Mouse (Mus musculus) left cerebral cortex, adult 2 months (tissue): Measurements from ENCODE around the gene Rhoh. TPM values are rescaled to one million over a fixed set of nuclear protein-coding genes. Genes with fewer than 3 reads are reported as not detected.

Source experiments
- DNase-seq, 2 experiments: peaks; one replicate each; pipeline ENCODE4 v3.0.0; 2021 to 2022; ENCODE audit warnings: low spot score in 2 of 2, mixed read lengths in 1 of 2; ENCODE audit errors: extremely low spot score in 1 of 2
- H3K27ac ChIP-seq: fragments of 200-600 bp; 2 replicates; pipeline ENCODE4 v1.8.1; 2022
- H3K4me3 ChIP-seq: fragments of 200-600 bp; 2 replicates; pipeline ENCODE4 v1.8.1; 2022
- CTCF ChIP-seq: fragments of 200-600 bp; IDR thresholded peaks from 2 replicates; pipeline ENCODE4 v1.8.1; 2022; ENCODE audit warnings: antibody characterized with exemption, mild to moderate bottlenecking, moderate library complexity
- intact Hi-C: fragments of 180-260 bp; cut with DNase I; formaldehyde crosslinking; loops from one replicate; pipeline ENCODE4 v1.15.1; 2025
- total RNA-seq, 2 experiments: library from RNA; stranded (reverse); gene quantifications; 2 replicates each; pipeline ENCODE4 v1.2.3; 2021

Rhoh gene
- total RNA-seq, 2 experiments from 2014 or later = 0.63 to 0.84 TPM

DNA sequence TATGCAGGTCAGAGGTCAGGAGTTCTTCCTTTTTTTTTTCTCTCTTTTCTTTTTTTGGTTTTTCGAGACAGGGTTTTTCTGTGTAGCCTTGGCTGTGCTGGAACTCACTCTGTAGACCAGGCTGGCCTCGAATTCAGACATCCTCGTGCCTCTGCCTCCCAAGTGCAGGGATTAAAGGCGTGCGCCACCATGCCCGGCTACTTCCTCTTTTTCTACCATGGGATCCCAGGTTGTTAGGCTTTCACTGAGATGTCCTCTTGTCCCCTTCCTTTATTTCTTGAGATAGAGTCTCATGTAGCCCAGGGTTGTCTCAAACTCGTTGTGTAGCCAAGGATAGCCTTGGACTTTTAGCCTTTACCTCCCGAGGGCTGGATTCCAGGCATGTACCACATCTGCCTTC is 14.5 kb upstream of the Rhoh start:
- intact Hi-C loops = no loop called here
- Histone ChIP-seq H3K4me3 (no peak overlapping the region), H3K27ac (no peak overlapping the region)
- DNase-seq = no peak
- no peak for TF ChIP-seq CTCF

- DNase-seq = no peak
- TF ChIP-seq CTCF = no peak
- intact Hi-C loops = no loop called here
- H3K27ac ChIP-seq = no peak overlapping the region
- no peak overlapping the region for H3K4me3 ChIP-seq
These were observed 14.1 kb upstream of the Rhoh start for GRCm38 (mm10) chr5:65846958-65847357.

- DNase-seq = no peak
- Histone ChIP-seq H3K4me3 (no peak overlapping the region), H3K27ac (no peak overlapping the region)
- intact Hi-C loops = no loop called here
- TF ChIP-seq CTCF = no peak
These were observed 13.4 kb upstream of the Rhoh start for GRCm38 (mm10) chr5:65847656-65848055.

DNA sequence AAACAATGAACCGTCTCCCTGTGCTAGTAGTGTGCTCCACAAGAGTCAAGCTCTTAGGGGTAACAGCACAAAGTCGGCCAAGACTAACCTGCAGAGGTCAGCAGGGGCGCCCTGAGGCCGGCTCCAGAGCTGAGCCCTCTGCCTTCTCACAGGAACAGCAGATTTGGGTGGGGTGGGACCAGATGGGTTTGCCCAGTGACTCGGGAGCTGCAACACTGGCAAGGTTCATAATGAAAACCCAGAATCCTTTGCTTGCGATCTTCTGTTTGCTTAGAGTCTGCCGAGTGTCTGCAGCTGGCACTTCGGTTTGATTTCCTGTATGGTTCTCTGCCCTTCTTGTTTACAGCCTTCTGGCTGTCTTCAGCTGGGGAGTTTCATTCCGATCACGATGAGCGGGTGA is 10.2 kb upstream of the Rhoh start:
- no peak overlapping the region for H3K27ac ChIP-seq

DNA sequence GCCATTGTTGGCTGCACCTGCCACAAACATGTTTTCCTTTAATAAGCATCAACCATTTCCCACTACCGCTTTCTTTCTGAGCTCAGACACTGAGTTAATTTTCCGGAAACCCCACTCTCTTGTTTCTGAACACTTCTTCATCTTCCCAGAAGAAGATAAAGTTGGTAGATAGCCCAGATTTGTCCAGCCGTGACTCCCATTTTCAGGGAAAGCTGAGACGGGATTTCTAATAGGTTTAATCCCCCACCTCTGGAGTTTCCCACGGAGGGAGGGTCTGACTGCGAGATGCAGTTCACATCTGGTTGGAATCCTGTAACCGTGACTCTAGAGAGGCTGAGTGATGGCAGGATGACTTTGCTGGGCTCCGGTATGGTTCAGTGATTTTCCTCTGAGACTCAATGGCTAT is 6.2 kb upstream of the Rhoh start:
- no peak overlapping the region for H3K27ac ChIP-seq
- DNase-seq = no peak
- TF ChIP-seq CTCF = no peak
- no peak overlapping the region for H3K4me3 ChIP-seq
- intact Hi-C loops = no loop called here

More for the DNA sequence above, 10.2 kb upstream of the Rhoh start:
- TF ChIP-seq CTCF = no peak
- DNase-seq = no peak
- H3K4me3 ChIP-seq = no peak overlapping the region
- intact Hi-C loops = no loop called here

- no peak for TF ChIP-seq CTCF
- no peak overlapping the region for H3K4me3 ChIP-seq
- intact Hi-C loops = no loop called here
- H3K27ac ChIP-seq = no peak overlapping the region
- DNase-seq = no peak
These were observed 5.4 kb upstream of the Rhoh start for GRCm38 (mm10) chr5:65855571-65855970.

DNA sequence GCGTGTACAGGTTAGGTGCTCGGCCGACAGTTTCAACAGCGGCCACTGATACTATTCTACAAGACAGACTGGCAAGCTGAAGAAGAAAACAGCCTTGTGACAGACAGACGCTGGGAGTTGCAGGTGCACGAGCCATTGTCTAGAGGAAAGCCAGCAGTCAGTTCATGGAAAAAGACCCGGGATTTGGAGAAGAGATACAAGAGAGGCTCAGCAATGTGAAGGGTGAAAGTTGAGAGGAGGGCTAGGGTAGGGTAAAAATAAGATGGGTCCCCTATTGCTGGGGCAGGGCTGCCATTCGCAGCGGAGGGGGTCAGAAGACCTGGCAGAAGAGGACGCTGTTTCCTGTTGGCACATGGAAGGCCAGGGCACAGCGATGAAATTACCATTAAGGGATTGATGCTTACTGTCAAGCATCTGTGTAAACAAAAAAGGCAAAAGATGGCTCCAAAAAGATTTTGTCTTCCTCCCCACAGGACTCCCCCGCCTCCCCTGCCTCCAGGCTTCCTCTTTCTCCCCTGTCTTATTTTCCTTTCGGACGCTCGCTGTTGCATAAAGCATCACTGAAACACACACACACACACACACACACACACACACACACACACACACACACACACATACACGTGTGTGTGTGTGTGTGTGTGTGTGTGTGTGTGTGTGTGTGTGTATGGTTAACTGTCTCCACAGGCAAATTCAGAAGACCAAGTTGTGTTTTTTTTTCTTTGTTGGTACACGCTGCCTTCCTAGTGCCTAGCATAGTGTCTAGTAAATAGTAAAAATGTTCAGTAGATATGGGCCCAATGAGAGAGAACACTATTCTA is 4.2 kb upstream of the Rhoh start:
- TF ChIP-seq CTCF = no peak
- H3K4me3 ChIP-seq = no peak overlapping the region
- no peak overlapping the region for H3K27ac ChIP-seq
- intact Hi-C loops = no loop called here
- DNase-seq = no peak

- Histone ChIP-seq H3K4me3 (no peak overlapping the region), H3K27ac (no peak overlapping the region)
- intact Hi-C loops = no loop called here
- no peak for TF ChIP-seq CTCF
- DNase-seq = no peak
These were observed 3.1 kb upstream of the Rhoh start for GRCm38 (mm10) chr5:65857935-65858334.

- H3K27ac ChIP-seq = no peak overlapping the region
- no peak overlapping the region for H3K4me3 ChIP-seq
- no peak for TF ChIP-seq CTCF
- DNase-seq = no peak
- intact Hi-C loops = no loop called here
These were observed 2.7 kb upstream of the Rhoh start for GRCm38 (mm10) chr5:65858355-65858754.

GRCm38 (mm10) chr5:65858898-65859297 is 2.1 kb upstream of the Rhoh start:
- no peak for TF ChIP-seq CTCF
- Histone ChIP-seq H3K4me3 (no peak overlapping the region), H3K27ac (no peak overlapping the region)
- intact Hi-C loops = no loop called here
- no peak for DNase-seq

DNA sequence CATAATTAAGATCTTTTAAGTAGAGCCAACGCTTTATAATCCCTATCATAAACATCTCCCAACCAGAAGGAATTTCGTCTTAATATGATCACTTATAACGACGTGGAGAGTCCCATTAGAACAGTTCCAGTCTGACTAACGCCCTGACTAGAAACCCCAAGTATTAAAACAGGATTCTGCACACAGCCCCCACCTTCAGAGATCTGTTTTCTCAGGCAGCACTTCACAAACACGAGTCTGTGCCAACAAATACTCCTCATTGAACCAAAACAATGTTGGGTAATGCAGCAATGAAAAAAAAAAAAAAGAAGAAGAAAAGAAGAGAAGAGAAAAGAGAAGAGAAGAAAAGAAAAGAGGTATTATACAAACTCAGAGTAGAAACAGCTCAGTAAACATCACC is 1.6 kb upstream of the Rhoh start:
- TF ChIP-seq CTCF = no peak
- intact Hi-C loops = no loop called here

GRCm38 (mm10) chr5:65860281-65861000 is 572 bp upstream of the Rhoh start:
- no peak for DNase-seq
- no peak overlapping the region for H3K4me3 ChIP-seq
- no peak overlapping the region for H3K27ac ChIP-seq
- intact Hi-C loops = no loop called here
- no peak for TF ChIP-seq CTCF

More for the DNA sequence above, 1.6 kb upstream of the Rhoh start:
- no peak for DNase-seq
- Histone ChIP-seq H3K4me3 (no peak overlapping the region), H3K27ac (no peak overlapping the region)
